Mouse (Mus musculus): Measurements from ENCODE around the gene Terf2ip. TPM values are rescaled to one million over a fixed set of nuclear protein-coding genes. Genes with fewer than 3 reads are reported as not detected.

Terf2ip gene
- polyA plus RNA-seq, 1 experiment from 2014 or later, result 27.5 TPM

GRCm38 (mm10) chr8:111978147-111978546 lies 33.1 kb upstream of the Terf2ip start:
- 89% methylated on average over 10 of the region's 10 CpGs for WGBS
- no peak overlapping the region for H3K27ac ChIP-seq
- H3K4me1 ChIP-seq, result no peaks in the 10 kb centered on the region
- H3K9me3 ChIP-seq, result peaks cover 13% of the 10 kb centered on the region
- no peak overlapping the region for H3K4me3 ChIP-seq
- peaks cover 94% of the 10 kb centered on the region for H3K36me3 ChIP-seq (replicated peaks)
- no peak for DNase-seq (ENCODE audit: extremely low spot score, low spot score)
- H3K27me3 ChIP-seq (ENCODE audit: poor library complexity, severe bottlenecking), result no peaks in the 10 kb centered on the region

GRCm38 (mm10) chr8:111982116-111982515 lies 29.1 kb upstream of the Terf2ip start:
- Histone ChIP-seq H3K9me3 (no peaks in the 10 kb centered on the region), H3K27me3 (ENCODE audit: poor library complexity, severe bottlenecking) (no peaks in the 10 kb centered on the region), H3K4me1 (no peaks in the 10 kb centered on the region), H3K27ac (no peak overlapping the region), H3K36me3 (replicated peaks) (peaks cover 92% of the 10 kb centered on the region), H3K4me3 (no peak overlapping the region)
- WGBS, result 80% methylated on average over 7 of the region's 7 CpGs
- DNase-seq (ENCODE audit: extremely low spot score, low spot score), result no peak

DNA sequence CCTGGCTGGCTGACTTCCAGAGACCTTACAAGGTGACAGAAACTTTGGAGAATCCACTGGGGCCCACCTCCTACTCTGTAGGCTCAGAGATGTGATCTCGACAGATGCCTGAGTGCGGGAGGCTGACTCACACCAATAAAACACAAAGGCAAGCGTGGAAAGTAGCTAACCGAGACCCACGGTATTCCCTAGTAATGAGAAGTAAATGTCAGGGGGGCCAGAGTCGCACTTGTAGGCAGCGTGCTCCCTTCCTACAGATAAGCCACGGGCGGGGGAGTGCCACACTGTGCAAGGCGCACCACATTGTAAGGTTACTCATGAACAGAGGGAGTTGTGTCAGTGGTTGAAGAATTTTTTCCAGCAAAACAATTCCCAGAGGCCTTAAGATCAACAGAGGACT lies 26.7 kb upstream of the Terf2ip start:
- WGBS, result 89% methylated on average over 10 of the region's 10 CpGs
- H3K27ac ChIP-seq, result no peak overlapping the region
- H3K36me3 ChIP-seq (replicated peaks), result peaks cover 93% of the 10 kb centered on the region

DNA sequence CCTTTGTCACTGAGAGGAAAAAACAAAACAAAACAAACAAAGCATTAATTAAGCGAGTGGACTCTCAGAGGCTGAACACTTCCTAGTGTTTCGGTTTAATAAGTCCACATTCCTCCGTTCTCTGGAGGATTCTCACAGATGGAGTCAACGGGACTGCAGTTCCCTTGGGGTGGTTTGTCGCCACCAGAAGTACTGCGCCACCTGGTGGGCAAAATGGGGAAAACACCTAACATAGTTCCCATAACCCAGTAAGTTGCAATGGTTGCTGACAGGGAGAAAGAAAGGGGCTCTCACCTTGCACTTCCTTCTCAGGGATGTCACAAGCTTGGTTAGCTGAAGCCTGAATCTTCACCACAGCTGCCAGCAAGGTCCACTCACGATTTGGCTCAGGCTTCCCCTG lies 21.3 kb upstream of the Terf2ip start:
- H3K9me3 ChIP-seq, result no peaks in the 10 kb centered on the region
- peaks cover 73% of the 10 kb centered on the region for H3K36me3 ChIP-seq (replicated peaks)
- DNase-seq (ENCODE audit: extremely low spot score, low spot score), result peak; percentile 80
- H3K4me1 ChIP-seq, result peaks cover 9% of the 10 kb centered on the region
- H3K4me3 ChIP-seq, result no peak overlapping the region
- WGBS, result 23% methylated on average over 7 of the region's 7 CpGs
- no peak overlapping the region for H3K27ac ChIP-seq
- no peaks in the 10 kb centered on the region for H3K27me3 ChIP-seq (ENCODE audit: poor library complexity, severe bottlenecking)

More for the DNA sequence above, 26.7 kb upstream of the Terf2ip start:
- no peaks in the 10 kb centered on the region for H3K4me1 ChIP-seq
- H3K27me3 ChIP-seq (ENCODE audit: poor library complexity, severe bottlenecking), result no peaks in the 10 kb centered on the region
- DNase-seq (ENCODE audit: extremely low spot score, low spot score), result no peak
- H3K4me3 ChIP-seq, result no peak overlapping the region
- no peaks in the 10 kb centered on the region for H3K9me3 ChIP-seq

GRCm38 (mm10) chr8:111991278-111991677 lies 19.9 kb upstream of the Terf2ip start:
- WGBS, result 71% methylated on average over 8 of the region's 8 CpGs
- H3K27ac ChIP-seq, result peak overlapping the region; percentile 90

GRCm38 (mm10) chr8:111992013-111992702 lies 19.0 kb upstream of the Terf2ip start, which contains the start of gene Adat1:
Gene Adat1 (minus strand): TSS chr8:111992302.
- peak; percentile 90 for DNase-seq (ENCODE audit: extremely low spot score, low spot score)
- peaks cover 75% of the 10 kb centered on the region for H3K36me3 ChIP-seq (replicated peaks)
- no peaks in the 10 kb centered on the region for H3K27me3 ChIP-seq (ENCODE audit: poor library complexity, severe bottlenecking)
- H3K27ac ChIP-seq, result peak within 1 kb of the TSS; percentile 90
- H3K4me1 ChIP-seq, result peaks cover 9% of the 10 kb centered on the region
- no peaks in the 10 kb centered on the region for H3K9me3 ChIP-seq
- peak within 1 kb of the TSS; percentile 85 for H3K4me3 ChIP-seq
- WGBS, result 5% methylated on average over 33 of the region's 33 CpGs

More at GRCm38 (mm10) chr8:111991278-111991677, 19.9 kb upstream of the Terf2ip start:
- no peaks in the 10 kb centered on the region for H3K9me3 ChIP-seq
- no peaks in the 10 kb centered on the region for H3K27me3 ChIP-seq (ENCODE audit: poor library complexity, severe bottlenecking)
- H3K4me1 ChIP-seq, result peaks cover 9% of the 10 kb centered on the region
- no peak for DNase-seq (ENCODE audit: extremely low spot score, low spot score)
- peak overlapping the region; percentile 85 for H3K4me3 ChIP-seq
- H3K36me3 ChIP-seq (replicated peaks), result peaks cover 73% of the 10 kb centered on the region

DNA sequence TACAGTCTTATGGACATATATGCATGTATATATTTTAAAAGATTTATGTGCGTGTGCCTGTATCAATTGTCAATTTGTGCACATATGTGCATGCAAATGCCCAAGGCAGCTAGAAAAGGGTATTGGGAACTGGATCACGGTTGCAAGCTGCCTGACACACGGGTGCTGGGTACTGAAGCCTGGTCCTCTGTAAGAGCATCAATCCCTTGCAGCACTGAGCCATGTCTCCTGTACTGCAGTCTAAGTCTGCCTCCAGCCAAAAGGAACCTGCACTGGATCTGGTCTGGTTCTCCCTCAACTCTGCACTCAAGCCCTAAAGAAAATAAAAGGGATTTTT lies 18.5 kb upstream of the Terf2ip start:
- 79% methylated on average over 3 of the region's 3 CpGs for WGBS
- H3K9me3 ChIP-seq, result no peaks in the 10 kb centered on the region
- peaks cover 75% of the 10 kb centered on the region for H3K36me3 ChIP-seq (replicated peaks)
- peaks cover 9% of the 10 kb centered on the region for H3K4me1 ChIP-seq
- no peak for DNase-seq (ENCODE audit: extremely low spot score, low spot score)
- no peak overlapping the region for H3K4me3 ChIP-seq
- H3K27me3 ChIP-seq (ENCODE audit: poor library complexity, severe bottlenecking), result no peaks in the 10 kb centered on the region
- no peak overlapping the region for H3K27ac ChIP-seq

GRCm38 (mm10) chr8:112004754-112005153 lies 6.4 kb upstream of the Terf2ip start:
- Histone ChIP-seq H3K36me3 (replicated peaks) (peaks cover 95% of the 10 kb centered on the region), H3K27ac (no peak overlapping the region), H3K4me1 (peaks cover 3% of the 10 kb centered on the region), H3K4me3 (no peak overlapping the region), H3K9me3 (no peaks in the 10 kb centered on the region), H3K27me3 (ENCODE audit: poor library complexity, severe bottlenecking) (no peaks in the 10 kb centered on the region)
- no peak for DNase-seq (ENCODE audit: extremely low spot score, low spot score)

DNA sequence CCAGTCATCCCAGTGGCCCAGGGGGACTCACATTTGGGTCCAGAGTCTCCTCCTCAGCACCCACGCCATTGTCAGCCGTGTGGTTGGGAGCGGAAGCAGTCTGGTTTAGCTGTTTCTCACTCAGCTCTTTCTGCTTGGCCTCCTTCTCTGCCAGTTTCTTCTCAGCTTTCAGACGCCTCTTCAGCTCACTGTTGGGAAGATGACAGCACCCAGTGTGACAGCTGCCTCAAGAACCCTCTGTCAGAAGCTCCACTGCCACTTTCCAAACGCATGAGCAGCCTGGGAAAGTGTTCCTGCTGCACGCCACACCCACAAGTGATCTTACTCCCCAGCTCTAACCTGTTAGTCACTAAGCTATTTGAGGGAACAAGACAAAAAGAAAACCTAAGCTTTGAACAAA lies 5.6 kb upstream of the Terf2ip start:
- DNase-seq (ENCODE audit: extremely low spot score, low spot score), result no peak
- Histone ChIP-seq H3K4me1 (peaks cover 11% of the 10 kb centered on the region), H3K36me3 (replicated peaks) (peaks cover 87% of the 10 kb centered on the region), H3K4me3 (no peak overlapping the region), H3K27me3 (ENCODE audit: poor library complexity, severe bottlenecking) (no peaks in the 10 kb centered on the region), H3K27ac (no peak overlapping the region), H3K9me3 (no peaks in the 10 kb centered on the region)
- WGBS, result 94% methylated on average over 6 of the region's 6 CpGs

- Histone ChIP-seq H3K36me3 (replicated peaks) (peaks cover 67% of the 10 kb centered on the region), H3K4me1 (peaks cover 20% of the 10 kb centered on the region), H3K4me3 (no peak overlapping the region), H3K27me3 (ENCODE audit: poor library complexity, severe bottlenecking) (no peaks in the 10 kb centered on the region), H3K9me3 (no peaks in the 10 kb centered on the region), H3K27ac (no peak overlapping the region)
- WGBS, result 88% methylated on average over 2 of the region's 2 CpGs
- no peak for DNase-seq (ENCODE audit: extremely low spot score, low spot score)
Measured at GRCm38 (mm10) chr8:112007669-112008068, 3.5 kb upstream of the Terf2ip start.

DNA sequence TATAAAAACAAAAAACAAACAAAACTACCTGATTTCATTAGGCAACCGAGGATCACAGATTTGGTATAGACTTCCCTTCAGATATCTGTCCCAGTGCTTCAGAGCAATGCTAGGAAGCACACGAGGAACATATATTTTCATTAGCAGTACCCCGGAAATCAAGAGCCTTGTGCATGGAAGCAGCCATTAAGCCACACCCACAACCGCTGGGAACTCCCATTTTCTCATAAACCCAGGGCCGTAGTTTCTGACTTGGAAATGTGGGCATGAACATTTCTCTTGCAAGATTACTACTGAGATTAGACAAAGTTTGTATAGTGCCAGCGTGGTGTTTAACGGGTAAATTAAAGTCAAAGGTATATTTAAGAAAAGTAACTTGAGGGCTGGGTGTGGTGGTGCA lies 1.6 kb upstream of the Terf2ip start:
- WGBS, result 91% methylated on average over 7 of the region's 7 CpGs

DNA sequence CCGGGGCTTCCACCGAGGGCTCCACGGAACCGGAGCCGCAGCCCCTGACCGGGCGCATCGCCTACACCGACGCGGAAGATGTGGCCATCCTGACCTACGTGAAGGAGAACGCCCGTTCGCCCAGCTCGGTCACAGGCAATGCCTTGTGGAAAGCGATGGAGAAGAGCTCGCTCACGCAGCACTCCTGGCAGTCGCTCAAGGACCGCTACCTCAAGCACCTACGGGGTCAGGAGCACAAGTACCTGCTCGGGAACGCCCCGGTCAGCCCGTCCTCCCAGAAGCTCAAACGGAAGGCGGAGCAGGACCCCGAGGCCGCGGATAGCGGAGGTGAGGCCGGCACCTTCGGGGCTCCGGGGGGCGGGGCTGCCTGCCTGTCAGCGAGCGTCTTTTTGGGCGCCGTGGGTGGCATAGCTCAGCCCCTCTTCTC lies 631 bp downstream of the Terf2ip start:
- peak; percentile 50 for DNase-seq (ENCODE audit: extremely low spot score, low spot score)
- WGBS, result under 1% methylated on average over 40 of the region's 40 CpGs
- H3K4me3 ChIP-seq, result peak overlapping the region; percentile 93

More for the DNA sequence above, 1.6 kb upstream of the Terf2ip start:
- Histone ChIP-seq H3K9me3 (no peaks in the 10 kb centered on the region), H3K27me3 (ENCODE audit: poor library complexity, severe bottlenecking) (no peaks in the 10 kb centered on the region), H3K4me3 (peak overlapping the region; percentile 93; the same call in 1 of the 2 replicates), H3K27ac (no peak overlapping the region), H3K36me3 (replicated peaks) (peaks cover 49% of the 10 kb centered on the region), H3K4me1 (peaks cover 27% of the 10 kb centered on the region)
- DNase-seq (ENCODE audit: extremely low spot score, low spot score), result no peak

GRCm38 (mm10) chr8:112014936-112015335 lies 3.7 kb downstream of the Terf2ip start, which contains the start of gene Gm6793:
Gene Gm6793 (minus strand): TSS chr8:112015036.
- Histone ChIP-seq H3K4me3 (no peak within 1 kb of the TSS), H3K27me3 (ENCODE audit: poor library complexity, severe bottlenecking) (no peaks in the 10 kb centered on the region), H3K27ac (no peak within 1 kb of the TSS), H3K4me1 (peaks cover 23% of the 10 kb centered on the region), H3K9me3 (no peaks in the 10 kb centered on the region), H3K36me3 (replicated peaks) (peaks cover 47% of the 10 kb centered on the region)
- no peak for DNase-seq (ENCODE audit: extremely low spot score, low spot score)
- WGBS, result 94% methylated on average over 11 of the region's 11 CpGs

More for the DNA sequence above, 631 bp downstream of the Terf2ip start:
- H3K27me3 ChIP-seq (ENCODE audit: poor library complexity, severe bottlenecking), result no peaks in the 10 kb centered on the region
- no peaks in the 10 kb centered on the region for H3K9me3 ChIP-seq
- H3K27ac ChIP-seq, result peak overlapping the region; percentile 88
- H3K36me3 ChIP-seq (replicated peaks), result peaks cover 42% of the 10 kb centered on the region
- peaks cover 27% of the 10 kb centered on the region for H3K4me1 ChIP-seq
